Mouse (Mus musculus) fat pad, adult 2 months (tissue): ENCODE data around the gene Pabpc6.

Source experiments
- DNase-seq: peaks from one replicate; pipeline ENCODE4 v3.0.0-alpha.2; 2011; ENCODE audit warnings: low read depth, low spot score; ENCODE audit errors: extremely low read depth

The Pabpc6 gene

GRCm38 (mm10) chr17:9669283-9669905 lies at the start of gene Pabpc6:
TSS of gene Pabpc6 (minus strand) at chr17:9669717.
- no peak for DNase-seq

GRCm38 (mm10) chr17:9710910-9711309 lies 41.4 kb upstream of the Pabpc6 start:
- no peak for DNase-seq

- no peak for DNase-seq
Measured at GRCm38 (mm10) chr17:9708888-9709287, 39.4 kb upstream of the Pabpc6 start.

DNA sequence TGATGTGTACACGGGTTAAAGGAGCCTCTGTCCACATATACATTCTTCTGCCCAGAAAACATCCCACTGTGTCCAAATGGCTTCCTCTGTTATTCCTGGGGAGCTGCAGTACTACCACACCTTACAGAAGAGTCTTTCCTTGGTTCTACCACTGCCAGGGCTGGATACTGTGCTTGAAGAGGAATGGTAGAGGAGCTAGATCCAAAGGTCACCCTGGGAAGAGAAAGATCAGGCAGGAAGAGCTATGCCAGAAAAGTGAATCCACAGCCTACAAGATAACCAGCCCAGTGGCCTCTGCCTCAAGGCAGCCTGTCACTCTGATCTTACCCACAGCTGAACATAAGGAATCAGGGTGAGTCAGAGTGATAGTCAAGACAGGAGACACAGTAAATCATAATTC lies 37.8 kb upstream of the Pabpc6 start:
- no peak for DNase-seq

DNA sequence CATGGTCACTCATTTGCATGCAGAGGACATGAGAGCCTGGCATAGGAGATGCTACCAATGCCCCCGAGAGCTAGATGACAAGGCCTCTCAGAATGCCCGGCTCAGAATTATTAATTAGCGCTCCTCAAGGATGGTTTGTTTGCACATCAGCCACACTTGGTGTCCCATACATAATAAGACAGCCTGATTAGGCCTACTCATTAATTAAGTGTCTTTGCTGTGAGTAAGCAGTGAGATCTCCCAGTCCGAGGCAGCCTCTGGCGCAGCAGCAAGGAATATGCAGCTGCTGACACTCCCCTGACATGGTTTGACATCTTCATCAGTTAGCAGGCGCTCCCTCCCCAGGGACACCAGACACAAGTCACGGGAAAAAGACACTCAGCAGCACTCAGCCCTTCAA lies 28.2 kb upstream of the Pabpc6 start:
- no peak for DNase-seq

- DNase-seq = no peak
Measured at GRCm38 (mm10) chr17:9691251-9691650, 21.7 kb upstream of the Pabpc6 start.

DNA sequence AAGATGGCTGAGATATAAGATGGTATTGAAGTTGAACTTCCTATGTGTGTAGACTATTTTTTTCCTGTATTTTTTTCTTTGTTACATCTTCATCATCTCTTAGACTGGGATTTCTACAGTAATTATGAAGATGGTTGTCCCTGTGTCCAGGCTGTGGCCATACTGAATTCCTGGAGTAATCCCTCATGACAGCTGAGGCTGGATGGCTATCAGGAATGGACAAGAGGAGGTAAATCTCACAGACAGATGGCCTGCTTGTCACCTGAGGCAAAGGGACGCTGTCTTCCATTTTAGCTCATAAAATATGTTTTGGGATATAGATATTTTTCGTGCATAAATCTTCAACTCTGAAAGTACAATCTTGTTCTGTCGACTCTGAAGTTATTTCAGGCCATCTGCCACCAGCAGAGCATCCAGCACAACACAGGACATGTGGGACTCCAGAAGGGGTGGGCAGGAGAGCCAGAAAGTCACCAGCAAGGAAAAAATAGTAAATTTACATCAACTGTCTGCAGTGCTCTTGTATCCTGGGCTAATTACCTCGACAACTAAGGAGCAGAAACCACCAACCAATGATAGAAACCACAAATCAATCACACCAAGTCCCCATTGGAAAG lies 14.1 kb upstream of the Pabpc6 start:
- no peak for DNase-seq

- DNase-seq = no peak
Measured at GRCm38 (mm10) chr17:9680741-9681140, 11.2 kb upstream of the Pabpc6 start.

DNA sequence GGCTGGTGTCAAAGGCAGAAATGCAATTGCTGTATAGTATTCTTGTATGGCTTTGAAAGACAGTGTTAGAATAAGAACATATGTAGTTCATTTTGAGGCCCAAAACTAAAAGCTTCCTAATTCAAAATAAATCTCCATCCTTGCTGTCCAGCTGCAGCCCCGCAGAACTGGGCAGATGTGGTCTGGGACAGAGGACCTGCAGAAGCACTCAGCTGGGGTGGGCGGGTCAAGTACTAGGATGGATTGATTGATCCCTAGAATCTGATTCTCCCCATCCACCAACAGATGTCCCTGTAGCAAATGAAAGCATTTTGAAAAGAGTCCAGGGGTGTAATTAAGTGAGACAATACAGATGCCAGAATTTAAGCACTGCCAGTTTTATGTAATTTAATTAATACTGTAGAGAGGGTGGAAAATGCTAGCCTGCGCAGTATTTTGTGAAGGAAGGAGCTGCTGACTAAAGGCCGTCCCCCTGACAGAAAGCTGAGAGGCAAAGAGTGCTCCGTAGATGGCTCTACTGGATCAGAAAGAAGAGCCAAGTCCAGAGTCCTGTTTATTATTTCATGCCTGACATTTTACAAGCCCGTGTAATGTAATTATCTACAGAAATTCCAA lies 5.8 kb upstream of the Pabpc6 start:
- DNase-seq = no peak

DNA sequence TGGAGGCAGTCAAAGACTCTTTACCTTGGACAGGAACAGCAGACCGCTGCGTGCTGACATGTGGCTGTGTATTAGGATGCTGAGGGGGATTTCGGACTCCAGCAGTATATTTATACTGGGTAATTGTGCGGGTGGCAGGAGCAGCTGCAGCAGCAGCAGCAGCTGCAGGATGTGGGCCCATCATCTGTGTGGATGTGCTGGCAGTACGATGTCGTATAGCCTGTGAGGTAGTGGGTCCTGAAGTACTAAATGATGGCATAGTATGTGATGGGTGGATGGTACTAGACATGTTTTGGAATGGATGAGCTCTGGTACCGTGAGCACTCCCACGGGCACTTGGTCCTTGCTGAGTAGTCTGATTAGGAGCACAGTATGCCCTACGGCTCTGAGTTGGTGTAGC lies 1.6 kb downstream of the Pabpc6 start:
- no peak for DNase-seq

GRCm38 (mm10) chr17:9658651-9659050 lies 10.9 kb downstream of the Pabpc6 start:
- no peak for DNase-seq

DNA sequence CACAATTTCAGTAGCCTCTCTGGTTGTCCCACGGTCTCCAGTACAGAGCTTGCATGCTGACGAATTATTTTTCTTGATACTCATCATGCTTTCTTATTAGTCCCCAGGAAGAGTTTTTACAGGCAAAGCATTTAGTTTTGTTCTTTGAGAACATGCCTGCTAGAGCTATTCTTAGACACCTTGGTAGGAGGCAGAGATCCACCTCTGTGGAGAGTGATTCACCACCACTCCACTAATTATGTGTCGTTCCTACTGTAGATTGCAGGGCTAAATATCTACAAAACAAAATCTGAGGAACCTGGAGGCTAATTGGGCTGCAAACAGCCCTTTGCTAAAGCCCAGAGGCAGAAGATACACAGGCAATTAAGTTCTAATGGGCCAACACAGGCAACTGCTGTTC lies 15.4 kb downstream of the Pabpc6 start:
- no peak for DNase-seq

- no peak for DNase-seq
Measured at GRCm38 (mm10) chr17:9647644-9648043, 21.9 kb downstream of the Pabpc6 start.

DNA sequence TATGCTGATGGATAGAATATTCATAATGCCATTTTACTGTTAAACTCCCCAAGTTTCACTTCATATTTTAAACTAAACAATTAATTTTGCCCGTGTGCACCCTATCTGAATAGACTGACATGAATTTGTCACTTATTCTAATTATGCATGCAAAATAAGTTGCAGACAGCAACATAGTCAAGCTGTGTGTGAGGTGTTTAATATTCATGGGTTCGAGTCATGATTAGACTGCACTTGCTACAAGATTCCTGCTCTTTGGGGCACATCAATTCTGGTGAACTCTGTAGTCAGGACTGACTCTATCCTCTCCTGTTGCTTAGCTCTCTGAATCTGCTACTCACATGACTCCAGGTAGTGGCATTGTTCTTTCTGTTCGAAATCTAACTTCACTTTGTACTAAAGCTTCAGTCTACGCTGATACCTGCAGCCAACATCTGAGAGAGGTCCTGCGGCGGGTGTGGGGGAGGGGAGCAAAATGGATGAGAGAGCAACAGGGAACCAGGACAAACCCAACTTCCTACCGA lies 25.8 kb downstream of the Pabpc6 start:
- DNase-seq = no peak

DNA sequence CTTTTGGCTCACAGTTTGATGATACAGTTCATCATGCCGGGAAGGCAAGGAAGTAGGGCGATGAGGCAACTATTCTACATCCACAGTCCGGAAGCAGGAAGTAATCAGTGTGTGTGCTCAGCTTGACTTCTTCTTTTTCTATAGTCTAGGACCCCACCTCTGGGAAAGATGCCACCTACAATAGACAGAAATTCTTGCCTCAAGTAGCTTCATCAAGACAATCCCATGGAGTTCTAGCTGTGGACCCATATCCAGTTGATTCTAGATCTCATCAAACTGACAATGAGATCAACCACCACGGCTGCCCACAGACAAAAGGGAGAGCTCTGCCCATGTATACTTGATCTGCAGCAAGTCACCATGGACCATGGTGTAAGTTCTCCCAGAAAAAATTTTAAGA lies 32.5 kb downstream of the Pabpc6 start:
- DNase-seq = no peak

DNA sequence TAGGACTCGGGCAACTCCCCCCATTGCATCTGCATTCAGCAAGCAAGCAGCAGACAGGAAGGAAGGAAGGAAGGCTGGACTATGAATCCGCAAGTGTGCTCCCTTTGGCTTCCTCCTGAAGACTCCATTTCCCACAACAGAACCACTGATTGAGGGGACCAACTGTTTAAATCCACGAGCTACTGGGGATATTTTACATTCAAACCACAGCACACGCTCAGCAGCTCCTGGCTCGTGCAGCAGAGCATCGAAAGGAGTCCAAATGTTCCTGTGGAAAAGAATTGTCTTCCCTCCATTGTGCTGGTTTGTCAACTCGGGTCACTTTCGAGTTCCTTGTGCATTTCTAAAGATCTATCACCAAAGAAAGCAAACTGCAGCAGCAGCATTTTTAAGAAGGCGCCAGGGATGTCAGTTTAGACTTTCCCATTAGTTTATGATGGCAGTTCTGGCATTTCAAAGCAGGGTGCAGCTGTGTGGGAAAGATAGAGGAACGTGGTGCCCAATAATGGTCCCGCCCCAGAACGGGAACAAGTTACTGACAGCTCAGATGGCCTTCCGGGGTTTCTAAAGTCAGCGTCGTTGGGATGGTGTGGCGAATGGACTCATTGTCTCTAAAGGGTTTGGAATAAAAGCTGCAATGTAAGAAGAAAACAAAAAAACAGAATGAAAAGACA lies 36.8 kb downstream of the Pabpc6 start:
- no peak for DNase-seq

DNA sequence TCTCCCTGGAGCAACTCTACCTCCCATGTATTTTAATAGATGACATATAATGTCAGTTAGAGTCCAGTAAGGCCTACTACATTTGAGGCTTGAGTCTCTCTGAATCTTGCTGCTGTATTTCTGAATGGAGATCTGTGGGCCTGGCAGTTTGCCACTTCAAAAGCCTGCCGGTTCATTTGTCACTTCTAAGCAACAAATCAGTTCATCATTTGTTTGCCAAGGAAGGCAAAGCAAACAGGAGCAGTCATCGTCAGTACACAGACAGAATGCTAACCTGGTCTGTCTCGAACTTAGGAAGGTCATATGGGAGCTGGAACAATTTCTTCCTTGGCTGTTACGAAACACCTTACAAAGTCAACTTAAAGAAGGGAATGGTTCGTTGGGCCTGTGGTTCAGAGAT lies 37.4 kb downstream of the Pabpc6 start:
- DNase-seq = no peak

- no peak for DNase-seq
Measured at GRCm38 (mm10) chr17:9631081-9631480, 38.4 kb downstream of the Pabpc6 start.

DNA sequence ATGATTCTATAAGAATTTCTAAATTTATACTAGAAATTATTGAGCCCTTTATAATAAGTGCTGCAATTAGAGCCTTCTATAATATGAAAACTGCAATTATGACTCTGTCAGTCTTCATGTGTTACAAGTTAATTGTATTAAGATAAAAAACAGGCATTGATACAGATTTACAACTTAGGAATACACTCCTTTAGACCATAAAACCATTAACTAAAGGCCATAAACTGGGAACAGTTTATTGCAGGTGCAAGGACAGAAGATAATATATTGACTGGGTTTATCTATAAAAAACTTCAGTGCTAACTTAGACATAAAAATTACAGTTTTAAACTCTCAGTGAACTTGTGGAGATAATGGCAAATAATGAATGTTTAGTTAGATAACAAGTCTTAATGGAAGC lies 42.5 kb downstream of the Pabpc6 start:
- no peak for DNase-seq
